In genomic region chr10:88200951-88201638, GRCm38 (mm10) we compare ENCODE assay signal across 8 mouse cellular contexts. TPM values are rescaled to one million over a fixed set of nuclear protein-coding genes. Genes with fewer than 3 reads are reported as not detected.
DNase-seq lines count a peak whose midpoint lies in the region; ATAC-seq and TF ChIP-seq lines count a peak whose summit lies in the region.

Washc3 (plus strand) TSS chr10:88201093.

- no peak within 1 kb of the TSS for H3K27ac ChIP-seq in ES-E14 (ENCODE audit: insufficient read depth, low read depth, low read length, poor library complexity, severe bottlenecking)
- peak within 1 kb of the TSS; percentile 85 for H3K27ac ChIP-seq in forebrain, embryonic 15.5 days (replicated peaks)

- peak; percentile 69; the same call in 1 of the 2 replicates for TF ChIP-seq POLR2A in lung, adult 2 months (IDR thresholded peaks at IDR 0.05; ENCODE audit: borderline replicate concordance, extremely low read depth, low read depth, low read length)

- peak within 1 kb of the TSS; percentile 62 for H3K4me2 ChIP-seq in forebrain, embryonic 15.5 days (replicated peaks)

- H3K9me3 ChIP-seq in ES-E14 (ENCODE audit: control insufficient read depth, insufficient read depth, low read depth, low read length), result no peaks in the 10 kb centered on the region
- no peaks in the 10 kb centered on the region for H3K9me3 ChIP-seq in forebrain, embryonic 15.5 days

- in situ Hi-C loops in ES-E14 (cut with MboI; ENCODE audit: low sequenced_read_pairs in 2 of 2, unreplicated experiment in 2 of 2), result no loop called here

- H3K9ac ChIP-seq in ES-E14 (ENCODE audit: insufficient read depth, low read depth, low read length, poor library complexity, severe bottlenecking), result peak within 1 kb of the TSS; percentile 87
- H3K9ac ChIP-seq in forebrain, embryonic 15.5 days (replicated peaks), result peak within 1 kb of the TSS; percentile 83

- WGBS in forebrain, embryonic 15.5 days, result 2% methylated on average over 23 of the region's 23 CpGs
- under 1% methylated on average over 23 of the region's 23 CpGs for WGBS in lung, adult 2 months

- H3K4me1 ChIP-seq in ES-E14 (ENCODE audit: control insufficient read depth in 2 of 2, insufficient read depth in 2 of 2, low read length in 2 of 2, poor library complexity in 1 of 2), result no peaks in the 10 kb centered on the region
- H3K4me1 ChIP-seq in forebrain, embryonic 15.5 days, result peaks cover 4% of the 10 kb centered on the region
- H3K4me1 ChIP-seq in lung, adult 2 months (ENCODE audit: control insufficient read depth, insufficient read depth, low read length), result peaks cover 6% of the 10 kb centered on the region

- H3K4me3 ChIP-seq in ES-E14 (ENCODE audit: insufficient read depth in 1 of 2, low read depth in 1 of 2, low read length in 2 of 2, poor library complexity in 1 of 2, severe bottlenecking in 1 of 2), result peak within 1 kb of the TSS; percentile 74 to 94
- peak within 1 kb of the TSS; percentile 80 for H3K4me3 ChIP-seq in forebrain, embryonic 15.5 days
- H3K4me3 ChIP-seq in lung, adult 2 months (replicated peaks; ENCODE audit: extremely low read depth, low read depth, low read length), result peak within 1 kb of the TSS; percentile 74

- DNase-seq in ES-E14 (ENCODE audit: low read depth, low spot score), result peak; percentile 85
- peak; percentile 87 for DNase-seq in cerebellum, adult 11-12 months
- DNase-seq in heart, postnatal 25 days (ENCODE audit: low spot score), result peak; percentile 82
- DNase-seq in layer of hippocampus, adult 18-20 months (ENCODE audit: low spot score in 2 of 2), result peak; percentile 90 to 96
- DNase-seq in lung, adult 2 months, result peak; percentile 87
- peak; percentile 82 to 89 for DNase-seq in thymus, adult 18-20 months

- TF ChIP-seq CTCF in lung, adult 2 months (IDR thresholded peaks at IDR 0.05; ENCODE audit: insufficient read depth, low read length), result no peak

- intact Hi-C loops in heart, postnatal 25 days (cut with DNase I), result no loop called here

- H3K27me3 ChIP-seq in forebrain, embryonic 15.5 days, result no peaks in the 10 kb centered on the region

- ATAC-seq in forebrain, embryonic 15.5 days (replicated peaks), result peak; percentile 100
- ATAC-seq in neutrophil, adult 5-6 weeks (ENCODE audit: extremely low read depth, insufficient number of reproducible peaks, low FRiP score, poor library complexity, severe bottlenecking), result peak; percentile 95

- H3K36me3 ChIP-seq in ES-E14 (ENCODE audit: control insufficient read depth, insufficient read depth, low read length, poor library complexity, severe bottlenecking), result no peaks in the 10 kb centered on the region
- H3K36me3 ChIP-seq in forebrain, embryonic 15.5 days, result no peaks in the 10 kb centered on the region

TF ChIP-seq in ES-E14, 5 proteins besides CTCF, POLR2A, EP300 and RAD21:
- TF ChIP-seq CHD2 (IDR thresholded peaks at IDR 0.05; ENCODE audit: low read depth, low read length) (peak; percentile 82), ZNF384 (IDR thresholded peaks at IDR 0.05; ENCODE audit: low read depth, low read length) (no peak), HCFC1 (IDR thresholded peaks at IDR 0.05; ENCODE audit: borderline replicate concordance, insufficient read depth, low read length) (peak; percentile 90)

RNA-seq across cellular contexts. Expression of gene Washc3, which starts in this region (rescaled TPM):
- total RNA-seq in ES-E14 (2012; rRNA removed), result 25.8 and 39.9 TPM in 2 replicates
- 40.1 and 43.5 TPM in 2 replicates for polyA plus RNA-seq in forebrain, embryonic 15.5 days (2015; fragmentation: Nextera tagmentation; extraction: Ambion mirVana)
- total RNA-seq in heart, postnatal 25 days (2021), result 10 to 100 TPM; 25.8 to 29.7 TPM
- total RNA-seq in layer of hippocampus, adult 18-20 months (2021), result 10 to 100 TPM; 21.0 to 24.3 TPM
- 9.3 and 14.4 TPM in 2 replicates for polyA plus RNA-seq in lung, adult 2 months (2012; rRNA removed)
- total RNA-seq in neutrophil, adult 5-6 weeks (2017), result 13.7 and 24.8 TPM in 2 replicates
